Mouse (Mus musculus): ENCODE measurements around the gene Asprv1.
A peak's percentile ranks its signal among the peaks of the same experiment; 100 is the strongest.

Asprv1 gene

DNA sequence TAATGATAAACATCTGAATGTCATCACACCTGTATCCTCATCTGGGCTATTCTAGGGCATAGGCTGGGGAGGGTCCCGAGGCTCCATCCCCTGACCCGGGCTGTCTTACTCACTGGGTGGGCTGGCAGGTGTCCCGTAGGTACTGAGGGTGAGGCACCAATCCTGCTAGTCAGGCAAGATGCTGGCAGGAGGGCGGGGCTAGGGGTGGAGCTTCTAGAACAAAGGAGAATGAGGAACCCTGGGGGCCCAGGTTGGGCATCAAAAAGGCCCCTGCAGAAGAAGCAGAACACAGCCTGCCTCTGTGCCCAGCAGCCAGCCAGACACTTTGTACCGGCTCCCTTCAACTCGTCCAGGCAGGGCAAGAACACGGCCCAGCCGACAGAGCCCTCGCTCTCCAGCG, at the start of gene Asprv1:
Gene Asprv1 (plus strand): TSS at position 219 of the 400 bp plus-strand sequence.
- no peak for ATAC-seq (ENCODE audit: low TSS enrichment)

DNA sequence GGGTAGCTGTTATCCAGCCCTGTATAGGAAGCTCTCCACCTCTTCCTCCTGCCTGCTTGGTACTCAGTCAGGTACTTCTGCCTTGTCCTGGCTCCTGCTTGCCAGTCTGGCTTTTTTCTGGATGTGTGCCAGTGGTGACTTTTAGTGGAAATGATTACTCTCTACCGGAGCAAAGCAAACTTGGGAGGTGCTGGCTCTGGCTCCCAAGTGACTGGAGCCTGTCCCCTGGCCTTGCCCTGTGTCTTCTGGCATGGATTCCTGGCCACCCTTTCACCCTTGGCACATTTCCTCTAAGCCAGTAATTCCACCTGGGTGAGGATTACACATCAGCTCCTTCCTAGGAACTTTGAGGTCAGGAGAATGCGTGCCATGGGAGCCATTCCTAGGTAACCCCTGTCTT, 49.6 kb upstream of the Asprv1 start:
- no peak for ATAC-seq (ENCODE audit: low TSS enrichment)

- no peak for ATAC-seq (ENCODE audit: low TSS enrichment)
Measured at GRCm38 (mm10) chr6:86579066-86579784, 48.7 kb upstream of the Asprv1 start.

DNA sequence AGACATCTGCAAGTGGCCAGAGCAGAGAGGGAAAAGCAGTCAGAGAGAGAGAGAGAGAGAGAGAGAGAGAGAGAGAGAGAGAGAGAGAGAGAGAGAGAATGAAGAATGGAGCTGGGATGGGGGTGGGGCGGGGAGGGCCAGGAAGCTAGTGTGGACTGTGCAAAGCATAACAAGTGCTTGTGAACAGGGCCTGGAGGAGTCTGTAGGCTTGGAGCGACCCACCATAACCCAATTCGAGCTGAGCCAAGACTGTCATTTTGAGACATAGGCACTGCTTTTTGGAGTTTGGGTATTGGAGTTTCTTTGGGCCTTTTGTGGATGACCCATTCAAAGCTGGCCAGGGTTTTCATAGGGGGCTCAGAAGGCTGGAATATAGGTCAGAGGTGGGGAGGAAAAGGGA, 48.0 kb upstream of the Asprv1 start:
- ATAC-seq (ENCODE audit: low TSS enrichment): no peak

DNA sequence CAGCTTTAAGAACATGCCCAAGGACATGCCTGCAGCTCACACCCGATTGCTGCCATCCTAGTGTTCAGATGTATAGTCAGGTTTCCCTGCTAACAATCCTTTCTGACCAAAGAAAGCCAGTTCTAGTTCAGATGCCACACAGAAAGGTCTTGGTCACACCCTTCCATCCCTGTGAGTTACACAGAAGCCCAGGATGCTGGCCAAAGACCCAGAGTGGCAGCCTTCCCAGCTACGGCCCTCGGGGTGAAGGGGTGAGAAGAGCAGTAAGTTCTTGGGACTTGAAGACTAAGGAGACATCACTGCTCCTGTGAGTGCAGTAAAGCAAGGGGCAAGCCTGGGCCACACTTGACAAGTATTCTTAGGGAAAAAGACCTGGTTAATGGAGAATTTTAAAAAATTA, 44.8 kb upstream of the Asprv1 start:
- ATAC-seq (ENCODE audit: low TSS enrichment): no peak

DNA sequence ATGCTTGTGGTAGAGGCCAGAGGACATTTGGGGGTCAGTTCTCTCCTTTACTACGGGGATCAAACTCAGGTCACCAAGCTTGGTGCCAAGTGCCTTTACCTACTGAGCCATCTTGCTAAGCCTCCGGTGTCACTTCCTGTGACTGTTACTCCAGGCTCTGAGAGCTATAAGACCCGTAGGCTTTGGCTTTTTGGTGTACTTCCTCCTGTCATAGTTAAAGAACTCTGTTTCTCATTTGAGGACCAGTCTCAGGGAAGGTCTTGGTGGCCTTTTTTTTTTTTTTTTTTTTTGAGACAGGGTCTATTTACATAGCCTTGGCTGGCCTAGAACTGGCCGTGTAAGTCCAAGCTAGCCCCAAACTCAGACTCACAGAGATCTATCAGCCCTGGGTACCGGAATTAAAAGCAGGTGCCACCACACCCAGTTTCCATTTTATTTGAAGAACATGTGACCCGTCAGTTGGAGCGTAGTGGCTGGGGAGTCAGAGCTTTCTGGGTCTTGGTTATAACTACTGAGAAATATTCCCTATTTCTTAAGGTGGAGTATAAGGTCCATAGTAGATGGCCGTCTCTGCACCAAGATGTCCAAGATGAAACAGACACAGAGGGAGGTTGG, 44.3 kb upstream of the Asprv1 start:
- no peak for ATAC-seq (ENCODE audit: low TSS enrichment)

GRCm38 (mm10) chr6:86584296-86585015, 43.5 kb upstream of the Asprv1 start:
- ATAC-seq (ENCODE audit: low TSS enrichment): peak; percentile 79

GRCm38 (mm10) chr6:86585070-86585600, 42.8 kb upstream of the Asprv1 start:
- ATAC-seq (ENCODE audit: low TSS enrichment): peak; percentile 81

DNA sequence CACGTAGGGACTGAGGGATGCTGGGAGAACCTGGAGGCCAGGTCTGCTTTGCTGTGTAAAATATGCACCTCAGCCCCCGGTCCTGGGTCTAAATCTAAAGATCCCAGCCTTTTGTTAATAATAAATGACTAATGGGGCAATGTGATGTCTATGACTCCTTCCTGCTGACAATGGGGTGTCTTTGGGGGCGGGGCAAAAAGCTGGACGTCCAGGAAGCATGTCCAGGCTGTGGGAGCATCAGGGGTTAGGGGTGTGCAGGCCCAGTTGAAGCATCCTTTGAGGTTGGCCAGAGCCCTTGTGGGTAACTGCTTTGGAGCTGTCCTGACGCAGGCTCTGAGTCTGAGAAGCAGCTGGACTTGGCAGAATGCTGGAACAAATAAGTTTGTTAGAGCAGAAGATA, 41.9 kb upstream of the Asprv1 start:
- no peak for ATAC-seq (ENCODE audit: low TSS enrichment)

GRCm38 (mm10) chr6:86588429-86588828, 39.5 kb upstream of the Asprv1 start:
- no peak for ATAC-seq (ENCODE audit: low TSS enrichment)

GRCm38 (mm10) chr6:86593146-86593897, 34.6 kb upstream of the Asprv1 start:
- ATAC-seq (ENCODE audit: low TSS enrichment): no peak

DNA sequence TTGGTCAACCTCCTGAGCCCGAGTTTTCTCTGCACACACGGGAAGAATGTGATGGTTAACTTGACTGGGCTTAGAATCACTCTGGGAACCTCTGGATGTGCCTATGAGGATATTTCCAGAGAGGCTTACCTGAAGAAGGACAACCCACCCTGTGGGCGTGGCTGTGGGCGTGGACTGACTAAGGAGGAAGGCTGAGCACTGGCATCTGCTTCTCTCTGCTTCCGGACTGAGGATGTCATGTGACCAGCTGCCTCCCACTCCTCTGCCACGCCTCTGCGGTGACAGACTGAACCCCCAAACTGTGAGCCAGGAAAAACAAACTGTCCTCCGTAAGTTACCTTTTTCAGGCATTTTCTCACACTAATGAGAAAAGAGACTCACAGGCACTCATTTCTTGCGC, 33.3 kb upstream of the Asprv1 start:
- 0 out of 2 replicates have a peak, but pooled peaks have one; percentile 27 for ATAC-seq (ENCODE audit: low TSS enrichment)

DNA sequence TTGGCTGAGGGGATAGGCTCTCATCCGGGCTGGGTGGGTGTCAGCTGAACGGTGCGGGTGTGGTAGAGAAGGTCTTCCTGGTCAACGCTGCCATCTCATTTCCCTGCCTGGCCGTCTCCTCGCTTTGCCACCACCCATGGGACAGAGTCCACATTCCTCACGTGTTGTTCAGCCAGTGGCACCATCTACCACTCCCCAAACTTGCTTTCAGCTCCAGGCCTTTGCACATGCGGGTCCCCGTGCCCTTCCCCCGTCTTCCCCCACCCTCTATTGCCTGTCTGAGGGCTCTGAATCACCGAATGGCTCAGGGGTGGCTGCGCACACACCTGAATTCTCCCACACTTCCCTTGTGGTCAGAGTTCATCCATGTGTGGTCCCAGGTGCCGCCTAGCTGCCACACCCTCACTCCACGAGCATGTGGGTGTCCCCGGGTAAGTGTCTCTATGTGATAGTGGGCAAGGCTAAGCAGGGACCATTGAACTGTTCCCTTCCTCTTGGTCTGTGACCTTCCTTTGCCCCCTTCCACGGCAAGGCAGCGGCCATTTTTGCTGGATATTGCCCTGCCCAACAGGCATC, 32.0 kb upstream of the Asprv1 start:
- no peak for ATAC-seq (ENCODE audit: low TSS enrichment)

DNA sequence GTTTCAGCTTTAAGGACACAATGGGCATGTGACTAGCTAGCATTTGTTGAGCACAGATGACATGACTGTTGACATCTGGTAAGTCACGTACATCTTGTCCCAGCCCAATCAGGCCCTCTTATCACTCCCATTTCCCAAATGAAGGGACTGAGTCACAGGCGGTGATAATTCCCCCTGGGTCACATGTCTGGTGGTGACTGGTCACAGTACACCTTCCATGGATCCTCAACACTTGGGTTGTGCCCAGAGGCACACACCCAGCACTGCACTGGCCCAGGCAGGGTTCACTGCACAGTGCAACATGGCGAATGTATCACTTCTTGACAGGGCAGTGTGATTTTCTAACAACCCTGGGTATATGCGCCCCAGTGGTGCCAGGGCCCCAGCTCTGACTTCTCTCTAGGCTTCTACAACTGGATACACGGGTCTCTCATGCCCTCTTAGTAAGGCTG, 29.2 kb upstream of the Asprv1 start:
- no peak for ATAC-seq (ENCODE audit: low TSS enrichment)

- ATAC-seq (ENCODE audit: low TSS enrichment): peak; percentile 72; the same call in 1 of the 2 replicates
Measured at GRCm38 (mm10) chr6:86599197-86599596, 28.8 kb upstream of the Asprv1 start.

DNA sequence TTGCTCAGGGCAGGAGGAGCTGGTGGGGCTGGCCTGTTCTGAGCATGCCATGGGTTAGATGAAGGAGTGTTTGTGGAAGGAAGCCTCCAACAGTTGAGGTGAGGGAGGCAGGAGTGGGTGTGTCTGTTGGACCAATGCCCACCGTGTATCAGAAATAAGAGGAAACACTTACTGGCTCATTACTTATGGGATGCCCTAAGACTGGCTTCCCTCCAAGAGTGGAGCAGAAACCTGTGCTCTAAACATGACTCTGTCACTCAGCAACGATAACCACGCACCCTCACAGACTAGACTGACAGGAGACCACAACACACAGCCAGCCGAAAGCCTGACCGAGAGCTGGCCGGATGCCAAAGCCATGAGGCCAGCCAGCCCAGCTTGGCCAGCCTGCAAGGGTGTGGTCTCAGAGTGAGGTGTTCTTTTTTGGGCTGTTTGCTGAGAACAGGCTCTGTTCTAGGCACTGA, 28.0 kb upstream of the Asprv1 start:
- ATAC-seq (ENCODE audit: low TSS enrichment): no peak

- no peak for ATAC-seq (ENCODE audit: low TSS enrichment)
Measured at GRCm38 (mm10) chr6:86605260-86605659, 22.7 kb upstream of the Asprv1 start.

GRCm38 (mm10) chr6:86606289-86606688, 21.7 kb upstream of the Asprv1 start:
- no peak for ATAC-seq (ENCODE audit: low TSS enrichment)

- ATAC-seq (ENCODE audit: low TSS enrichment): no peak
Measured at GRCm38 (mm10) chr6:86607471-86607870, 20.5 kb upstream of the Asprv1 start.

DNA sequence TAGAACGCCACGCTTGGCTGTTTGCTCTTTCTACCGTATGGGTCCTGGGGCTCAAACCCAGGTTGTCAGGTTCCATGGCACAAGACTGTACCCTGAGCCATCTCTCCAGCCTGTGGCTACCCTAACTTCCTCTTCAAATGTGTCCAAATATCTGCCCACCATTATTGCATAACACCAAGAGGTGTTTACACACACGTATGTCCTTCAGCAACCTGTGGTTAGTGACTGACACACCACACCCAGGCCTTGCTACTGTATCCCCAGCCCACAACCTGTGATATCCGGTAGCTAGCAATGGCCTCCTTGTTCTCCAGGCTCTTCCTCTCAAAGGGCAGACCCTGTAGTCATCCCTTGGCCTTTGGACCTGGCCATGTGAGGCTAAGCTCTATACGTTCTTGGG, 18.7 kb upstream of the Asprv1 start:
- ATAC-seq (ENCODE audit: low TSS enrichment): no peak

DNA sequence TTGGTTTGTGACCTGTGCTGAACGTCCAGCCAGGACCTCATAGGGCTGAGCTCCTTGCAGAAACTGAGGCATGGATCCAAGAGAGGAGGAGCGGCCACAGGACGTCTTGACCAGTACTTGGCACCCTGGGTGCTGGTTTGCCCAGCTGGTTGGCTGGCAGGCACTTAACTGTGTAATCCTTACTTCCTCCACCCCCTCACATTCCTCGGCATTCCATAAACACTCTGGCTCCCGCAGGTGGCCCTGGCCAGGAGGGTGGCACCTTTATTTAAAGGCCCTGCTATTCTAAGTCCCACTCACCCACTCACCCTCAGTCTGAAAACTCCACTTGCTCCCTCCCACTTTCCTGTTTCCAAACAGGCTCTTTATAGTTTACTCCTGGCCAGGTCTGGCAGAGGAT, 17.2 kb upstream of the Asprv1 start:
- ATAC-seq (ENCODE audit: low TSS enrichment): peak; percentile 53
